Mouse (Mus musculus) limb, embryonic 14.5 days (tissue): ENCODE results near the gene Aspscr1. TPM values are rescaled to one million over a fixed set of nuclear protein-coding genes. Genes with fewer than 3 reads are reported as not detected.
"Not testable (repeated sequence)": the region's sequence is repeated elsewhere in the genome, so short reads cannot be mapped to it uniquely, and the experiment has no call there.

Experiments
- ATAC-seq: fragments of 200-750 bp; cut with Nextera tagmentation; 2 replicates; pipeline ENCODE4 v1.8.0; 2017; ENCODE audit warnings: low read depth, moderate number of reproducible peaks, moderate TSS enrichment; ENCODE audit not compliant: low FRiP score
- DNase-seq: peaks from one replicate; pipeline ENCODE4 v3.0.0-alpha.2; 2015; ENCODE audit warnings: low spot score
- H3K27ac ChIP-seq: fragments of 300-500 bp; sonication (generic); replicated peaks from 2 replicates; pipeline ENCODE4 v1.5.1; 2014; ENCODE audit warnings: low read depth, mild to moderate bottlenecking, low read length, moderate library complexity, mixed read lengths
- H3K27me3 ChIP-seq: fragments of 300-500 bp; sonication (generic); 2 replicates; pipeline ENCODE4 v1.6.1; 2014; ENCODE audit warnings: low read length, mixed read lengths; ENCODE audit not compliant: control insufficient read depth, insufficient read depth
- H3K36me3 ChIP-seq: fragments of 300-500 bp; sonication (generic); 2 replicates; pipeline ENCODE4 v1.6.1; 2014; ENCODE audit warnings: mild to moderate bottlenecking, low read length, moderate library complexity, mixed read lengths; ENCODE audit not compliant: control insufficient read depth, insufficient read depth
- H3K4me1 ChIP-seq: fragments of 300-500 bp; sonication (generic); 2 replicates; pipeline ENCODE4 v1.6.1; 2014; ENCODE audit warnings: antibody characterized with exemption, low read length, mixed read lengths; ENCODE audit not compliant: control insufficient read depth, insufficient read depth
- H3K4me2 ChIP-seq: fragments of 300-500 bp; sonication (generic); replicated peaks from 2 replicates; pipeline ENCODE4 v1.6.1; 2014; ENCODE audit warnings: low read depth, mild to moderate bottlenecking, low read length, moderate library complexity; ENCODE audit not compliant: severe bottlenecking
- H3K4me3 ChIP-seq: fragments of 300-500 bp; sonication (generic); replicated peaks from 2 replicates; pipeline ENCODE4 v1.5.1; 2014; ENCODE audit warnings: low read length
- H3K9ac ChIP-seq: fragments of 300-500 bp; sonication (generic); 2 replicates; pipeline ENCODE4 v1.6.1; 2014; ENCODE audit warnings: mild to moderate bottlenecking, low read depth, low read length, moderate library complexity; ENCODE audit not compliant: severe bottlenecking
- H3K9me3 ChIP-seq: fragments of 300-500 bp; sonication (generic); 2 replicates; pipeline ENCODE4 v1.6.1; 2016; ENCODE audit warnings: low read length; ENCODE audit not compliant: control insufficient read depth
- POLR2A ChIP-seq: fragments of 200-500 bp; IDR thresholded peaks from 2 replicates; pipeline ENCODE4 v1.8.0; 2012; ENCODE audit warnings: inconsistent platforms, mild to moderate bottlenecking, moderate library complexity, borderline replicate concordance; ENCODE audit not compliant: insufficient read depth, insufficient read length; ENCODE audit errors: extremely low read depth
- WGBS: fragments of 180-500 bp; shearing (Covaris S2); extraction: QIAGEN DNeasy Blood & Tissue Kit; methylation state at CpG from one replicate; pipeline ENCODE4 v1.1.7; 2014; 5-methylcytosine and 5-hydroxymethylcytosine counted together
- polyA plus RNA-seq, 2 experiments: library from polyadenylated mRNA; depleted of rRNA in 1 of 2; stranded (reverse) in 1 of 2; unstranded in 1 of 2; fragments of >200 nt; fragmentation: Nextera tagmentation in 1 of 2; extraction: Ambion mirVana in 1 of 2; gene quantifications; 2 replicates each; pipeline versions ENCODE4 v1.2.1 to v1.2.3; 2012 to 2014

Aspscr1 gene
- polyA plus RNA-seq, 2 experiments = 73.9 to 96.1 TPM

DNA sequence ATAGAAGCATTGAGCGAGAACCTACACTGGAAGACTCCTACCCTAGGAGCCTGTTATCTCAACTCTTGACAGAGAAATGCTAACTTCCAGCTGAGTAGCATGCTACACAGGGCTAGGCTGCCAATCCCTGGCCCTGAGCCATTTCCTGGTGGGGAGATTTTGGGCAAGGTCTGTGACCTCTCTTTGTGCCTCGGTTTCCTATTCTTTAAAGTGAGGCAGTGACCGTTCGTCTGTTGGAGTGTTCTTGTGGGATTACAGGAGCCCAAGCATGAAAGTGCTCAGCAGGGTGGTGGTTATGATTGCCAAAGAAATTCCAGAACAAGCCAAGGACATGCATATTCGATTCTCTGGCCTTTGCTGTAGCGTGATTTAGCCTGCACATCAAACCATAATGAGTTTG, 10.0 kb upstream of the Aspscr1 start:
- no peak for TF ChIP-seq POLR2A
- ATAC-seq = no peak
- Histone ChIP-seq H3K9ac (no peak overlapping the region), H3K4me3 (no peak overlapping the region), H3K9me3 (no peaks in the 10 kb centered on the region), H3K36me3 (no peaks in the 10 kb centered on the region), H3K27ac (no peak overlapping the region), H3K4me1 (peaks cover 12% of the 10 kb centered on the region), H3K4me2 (no peak overlapping the region), H3K27me3 (peaks cover 49% of the 10 kb centered on the region)
- WGBS = 78% methylated on average over 6 of the region's 6 CpGs
- no peak for DNase-seq

DNA sequence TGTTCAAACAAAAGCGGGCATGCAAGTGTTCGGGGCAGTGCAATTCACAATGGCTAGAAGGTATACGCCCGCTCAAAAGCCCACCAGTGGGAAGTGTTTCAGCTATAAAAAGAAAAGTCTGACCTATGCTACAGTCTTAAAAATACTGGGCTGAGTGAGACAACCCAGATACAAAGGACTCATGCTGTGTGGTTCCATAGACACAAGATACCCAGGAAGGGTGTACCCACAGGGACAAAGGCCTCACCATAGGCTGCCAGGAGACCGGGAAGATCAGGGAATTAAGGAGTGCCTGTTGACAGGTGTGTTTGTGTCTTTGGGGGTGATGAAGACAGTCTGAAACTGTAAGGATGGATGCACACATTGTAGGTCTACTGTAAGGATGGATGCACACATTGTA, 9.1 kb upstream of the Aspscr1 start:
- Histone ChIP-seq H3K36me3 (no peaks in the 10 kb centered on the region), H3K9me3 (no peaks in the 10 kb centered on the region), H3K9ac (no peak overlapping the region), H3K4me1 (peaks cover 12% of the 10 kb centered on the region), H3K27me3 (peaks cover 42% of the 10 kb centered on the region), H3K4me3 (no peak overlapping the region), H3K4me2 (no peak overlapping the region), H3K27ac (no peak overlapping the region)
- ATAC-seq (no peak), DNase-seq (no peak)
- no peak for TF ChIP-seq POLR2A
- 88% methylated on average over 5 of the region's 5 CpGs for WGBS

DNA sequence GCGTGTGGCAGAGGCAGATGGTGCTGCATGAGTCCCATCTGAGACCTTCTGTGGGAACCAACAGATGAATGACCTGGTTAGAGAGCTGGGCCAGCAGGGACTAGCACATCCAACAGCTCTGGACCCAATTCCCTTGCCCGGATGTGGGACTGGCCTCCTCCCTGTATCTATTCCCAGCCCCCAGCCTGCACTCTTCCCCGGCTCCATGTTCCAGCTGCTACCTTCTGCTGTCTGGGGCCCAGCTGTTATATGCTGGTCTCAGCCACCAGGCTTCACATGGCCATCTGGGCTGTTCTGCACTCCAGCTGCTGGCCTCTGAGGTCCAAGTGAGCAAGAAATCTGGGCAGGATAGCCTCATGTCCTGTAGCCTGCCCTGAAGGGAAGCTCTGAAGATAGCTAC, 7.4 kb upstream of the Aspscr1 start:
- H3K9me3 ChIP-seq = no peaks in the 10 kb centered on the region
- peaks cover 12% of the 10 kb centered on the region for H3K4me1 ChIP-seq
- H3K27ac ChIP-seq = no peak overlapping the region
- no peaks in the 10 kb centered on the region for H3K36me3 ChIP-seq
- WGBS = 63% methylated on average over 3 of the region's 3 CpGs
- no peak for TF ChIP-seq POLR2A
- peak; percentile 39; the same call in 1 of the 2 replicates for ATAC-seq
- no peak overlapping the region for H3K4me2 ChIP-seq
- no peak overlapping the region for H3K4me3 ChIP-seq
- peaks cover 25% of the 10 kb centered on the region for H3K27me3 ChIP-seq
- H3K9ac ChIP-seq = no peak overlapping the region
- peak; percentile 22 for DNase-seq

DNA sequence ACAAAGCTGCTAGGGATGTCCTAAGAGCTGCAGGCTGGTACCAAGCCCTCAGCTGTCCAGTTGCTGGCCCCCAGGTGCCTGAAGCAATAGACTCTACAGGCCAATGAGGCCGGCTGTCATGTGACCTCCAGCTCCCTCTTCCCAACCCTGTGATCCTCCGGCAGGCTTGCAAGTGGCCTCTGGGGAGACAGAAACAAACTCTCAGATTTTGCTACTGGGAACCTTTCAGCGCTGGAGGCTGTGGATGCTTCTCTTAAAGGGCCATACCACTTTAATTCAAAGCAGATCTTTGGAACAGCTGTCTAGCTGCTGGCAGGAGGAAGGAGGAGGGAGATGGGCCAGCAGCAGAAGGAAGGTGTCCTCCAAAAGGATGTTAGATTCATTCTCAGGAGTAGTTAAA, 6.2 kb upstream of the Aspscr1 start:
- H3K36me3 ChIP-seq = no peaks in the 10 kb centered on the region
- DNase-seq = no peak
- WGBS = 2% methylated on average over 3 of the region's 3 CpGs
- ATAC-seq = no peak
- peaks cover 6% of the 10 kb centered on the region; the same call in 1 of the 2 replicates for H3K4me1 ChIP-seq
- H3K9ac ChIP-seq = no peak overlapping the region
- TF ChIP-seq POLR2A = no peak
- H3K27me3 ChIP-seq = peaks cover 13% of the 10 kb centered on the region
- no peak overlapping the region for H3K4me2 ChIP-seq
- H3K9me3 ChIP-seq = no peaks in the 10 kb centered on the region
- no peak overlapping the region for H3K27ac ChIP-seq
- H3K4me3 ChIP-seq = no peak overlapping the region

DNA sequence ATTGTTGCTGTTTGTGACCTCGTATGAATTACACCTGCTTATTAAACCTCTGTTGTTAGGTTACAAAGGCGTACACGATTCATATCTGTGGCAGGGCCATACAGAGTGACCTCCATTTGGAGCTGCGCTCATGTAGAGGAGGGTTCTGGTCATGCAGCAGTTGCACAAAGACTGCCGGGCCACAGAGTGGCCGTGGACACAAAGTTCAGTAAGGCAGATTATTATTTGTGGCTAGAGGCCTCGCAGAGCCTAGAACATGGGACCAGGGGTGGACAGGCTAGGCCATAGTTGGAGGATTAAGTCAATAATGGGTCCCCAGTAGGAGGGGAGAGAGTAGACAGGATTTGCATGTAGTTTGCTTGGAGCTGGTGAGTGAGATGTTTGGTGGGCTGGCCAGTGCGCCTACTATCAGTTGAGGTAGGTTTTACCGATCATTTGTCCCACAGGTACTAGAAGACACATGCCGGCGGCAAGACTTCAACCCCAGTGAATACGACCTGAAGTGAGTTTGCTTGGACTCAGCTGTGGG, 885 bp downstream of the Aspscr1 start:
- H3K36me3 ChIP-seq = peaks cover 14% of the 10 kb centered on the region
- no peaks in the 10 kb centered on the region for H3K9me3 ChIP-seq
- H3K27ac ChIP-seq = peak overlapping the region; percentile 79
- no peak for TF ChIP-seq POLR2A
- peak overlapping the region; percentile 91 for H3K4me2 ChIP-seq
- H3K4me1 ChIP-seq = peaks cover 9% of the 10 kb centered on the region
- H3K9ac ChIP-seq = peak overlapping the region; percentile 77
- peak overlapping the region; percentile 73 for H3K4me3 ChIP-seq
- ATAC-seq (no peak), DNase-seq (no peak)
- 44% methylated on average over 12 of the region's 12 CpGs for WGBS
- no peaks in the 10 kb centered on the region for H3K27me3 ChIP-seq

DNA sequence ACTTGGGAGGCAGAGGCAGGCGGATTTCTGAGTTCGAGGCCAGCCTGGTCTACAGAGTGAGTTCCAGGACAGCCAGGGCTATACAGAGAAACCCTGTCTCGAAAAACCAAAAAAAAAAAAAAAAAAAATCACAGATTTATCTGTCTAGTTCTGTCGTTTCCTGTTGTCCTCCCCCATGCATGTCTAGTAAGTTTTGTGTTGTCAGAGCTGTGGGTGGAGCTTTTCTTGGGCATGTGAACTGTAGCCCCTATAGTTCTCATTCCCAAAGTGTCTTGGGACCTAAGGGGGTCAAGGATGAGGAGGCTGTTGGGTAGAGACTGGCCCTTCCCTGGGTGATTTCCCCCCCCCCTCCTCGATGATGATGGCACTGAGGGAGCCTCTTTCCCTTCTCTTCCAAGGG, 3.1 kb downstream of the Aspscr1 start:
- H3K9ac ChIP-seq, H3K4me3 ChIP-seq, DNase-seq, H3K27ac ChIP-seq, ATAC-seq, H3K4me1 ChIP-seq, H3K9me3 ChIP-seq, H3K27me3 ChIP-seq, H3K4me2 ChIP-seq: not testable (repeated sequence)
- 90% methylated on average over 5 of the region's 5 CpGs for WGBS
- H3K36me3 ChIP-seq = peaks cover 34% of the 10 kb centered on the region
